Mouse (Mus musculus): Measurements from ENCODE around the gene Ptprn. TPM values are rescaled to one million over a fixed set of nuclear protein-coding genes. Genes with fewer than 3 reads are reported as not detected.

Gene Ptprn
- total and polyA plus RNA-seq, 3 experiments = not detected

GRCm38 (mm10) chr1:75261278-75261677, 3.0 kb downstream of the Ptprn start:
- H3K4me2 ChIP-seq (ENCODE audit: insufficient read depth, low read depth, poor library complexity, severe bottlenecking) = no peak overlapping the region
- DNase-seq (ENCODE audit: extremely low read depth) = no peak
- H3K4me1 ChIP-seq (ENCODE audit: control insufficient read depth in 1 of 2, insufficient read depth in 2 of 2) = no peaks in the 10 kb centered on the region
- dilution Hi-C loops (cut with MboI; ENCODE audit: extremely low pct_ligation_motif_present, extremely low pct_unique_long_range_greater_than_20kb, low sequenced_read_pairs) = no loop called here
- peaks cover 64% of the 10 kb centered on the region for H3K27me3 ChIP-seq (replicated peaks)
- H3K36me3 ChIP-seq (replicated peaks in 1 of 2; ENCODE audit: control insufficient read depth in 1 of 2, insufficient read depth in 1 of 2, low read length in 1 of 2) = no peaks in the 10 kb centered on the region
- no peak overlapping the region for H3K4me3 ChIP-seq (replicated peaks in 1 of 3; ENCODE audit: low read depth in 2 of 3, low read length in 2 of 3, poor library complexity in 1 of 3)
- H3K79me2 ChIP-seq (replicated peaks; ENCODE audit: control insufficient read depth, extremely low read depth, insufficient read depth, poor library complexity, severe bottlenecking) = no peaks in the 10 kb centered on the region
- H3K9ac ChIP-seq (ENCODE audit: insufficient read depth, low read depth) = no peak overlapping the region
- in situ Hi-C loops (cut with MboI; ENCODE audit: low pct_ligation_motif_present, low pct_unique_long_range_greater_than_20kb, low sequenced_read_pairs) = loop anchor here (25.0 kb wide), 1 partner anchor 324 kb away; the partner anchor contains the start of gene Cfap65
- H3K9me3 ChIP-seq (replicated peaks; ENCODE audit: low read length) = no peaks in the 10 kb centered on the region
- TF ChIP-seq IRF4 (IDR thresholded peaks at IDR 0.05; ENCODE audit: low read depth, low read length) (no peak), JUN (IDR thresholded peaks at IDR 0.05; ENCODE audit: insufficient read depth, low read depth, low read length) (no peak), E2F4 (IDR thresholded peaks at IDR 0.05; ENCODE audit: insufficient replicate concordance, low read depth, low read length) (no peak), MYC (IDR thresholded peaks at IDR 0.05; ENCODE audit: low read depth, low read length) (no peak), TCF12 (IDR thresholded peaks at IDR 0.05; ENCODE audit: low read depth, low read length) (no peak), MAFK (IDR thresholded peaks at IDR 0.05; ENCODE audit: insufficient replicate concordance, low read length) (no peak), MXI1 (IDR thresholded peaks at IDR 0.05; ENCODE audit: low read depth, low read length) (no peak), MAX (IDR thresholded peaks at IDR 0.05; ENCODE audit: low read length) (no peak), NRF1 (IDR thresholded peaks at IDR 0.05; ENCODE audit: low read depth, low read length) (no peak), HCFC1 (IDR thresholded peaks at IDR 0.05; ENCODE audit: low read depth, low read length) (no peak), CTCF (conservative IDR thresholded peaks at IDR 0.05 in 1 of 2, IDR thresholded peaks at IDR 0.05 in 1 of 2; ENCODE audit: low read depth in 2 of 2, low read length in 2 of 2) (no peak), POLR2AphosphoS2 (IDR thresholded peaks at IDR 0.05; ENCODE audit: low read depth, low read length) (no peak), JUND (conservative IDR thresholded peaks at IDR 0.05; ENCODE audit: low read depth, low read length) (no peak), ZKSCAN1 (IDR thresholded peaks at IDR 0.05; ENCODE audit: borderline replicate concordance, low read depth, low read length) (no peak), NELFE (IDR thresholded peaks at IDR 0.05; ENCODE audit: low read depth, low read length) (no peak), POLR2A (IDR thresholded peaks at IDR 0.05; ENCODE audit: low read depth, low read length) (no peak)
- H3K27ac ChIP-seq (ENCODE audit: insufficient read depth, low read depth) = no peak overlapping the region

GRCm38 (mm10) chr1:75255516-75256046, 8.7 kb downstream of the Ptprn start:
- DNase-seq (ENCODE audit: extremely low read depth) = no peak
- H3K4me3 ChIP-seq (replicated peaks in 1 of 3; ENCODE audit: low read depth in 2 of 3, low read length in 2 of 3, poor library complexity in 1 of 3) = no peak overlapping the region
- no peaks in the 10 kb centered on the region for H3K9me3 ChIP-seq (replicated peaks; ENCODE audit: low read length)
- no peaks in the 10 kb centered on the region for H3K79me2 ChIP-seq (replicated peaks; ENCODE audit: control insufficient read depth, extremely low read depth, insufficient read depth, poor library complexity, severe bottlenecking)
- TF ChIP-seq ETS1 (conservative IDR thresholded peaks at IDR 0.05; ENCODE audit: low read depth, low read length) = no peak
- no peak for TF ChIP-seq TBP (conservative IDR thresholded peaks at IDR 0.05; ENCODE audit: low read depth, low read length)
- TF ChIP-seq CHD1 (IDR thresholded peaks at IDR 0.05; ENCODE audit: low read depth, low read length) = no peak
- TF ChIP-seq JUN (IDR thresholded peaks at IDR 0.05; ENCODE audit: insufficient read depth, low read depth, low read length) = no peak
- TF ChIP-seq USF2 (conservative IDR thresholded peaks at IDR 0.05; ENCODE audit: low read depth, low read length) = no peak
- TF ChIP-seq ZC3H11A (IDR thresholded peaks at IDR 0.05; ENCODE audit: low read depth, low read length) = no peak
- no peak for TF ChIP-seq ZKSCAN1 (IDR thresholded peaks at IDR 0.05; ENCODE audit: borderline replicate concordance, low read depth, low read length)
- TF ChIP-seq POLR2A (IDR thresholded peaks at IDR 0.05; ENCODE audit: low read depth, low read length) = no peak
- H3K4me1 ChIP-seq (ENCODE audit: control insufficient read depth in 1 of 2, insufficient read depth in 2 of 2) = peaks cover 6 to 12% of the 10 kb centered on the region in 2 experiments
- dilution Hi-C loops (cut with MboI; ENCODE audit: extremely low pct_ligation_motif_present, extremely low pct_unique_long_range_greater_than_20kb, low sequenced_read_pairs) (no loop called here), in situ Hi-C loops (cut with MboI; ENCODE audit: low pct_ligation_motif_present, low pct_unique_long_range_greater_than_20kb, low sequenced_read_pairs) (loop anchor here (25.0 kb wide), 1 partner anchor 318 kb away; the partner anchor contains the start of gene Cfap65)
- H3K9ac ChIP-seq (ENCODE audit: insufficient read depth, low read depth) = no peak overlapping the region
- no peaks in the 10 kb centered on the region for H3K36me3 ChIP-seq (replicated peaks in 1 of 2; ENCODE audit: control insufficient read depth in 1 of 2, insufficient read depth in 1 of 2, low read length in 1 of 2)
- no peak overlapping the region for H3K4me2 ChIP-seq (ENCODE audit: insufficient read depth, low read depth, poor library complexity, severe bottlenecking)
- peaks cover 42% of the 10 kb centered on the region for H3K27me3 ChIP-seq (replicated peaks)
- H3K27ac ChIP-seq (ENCODE audit: insufficient read depth, low read depth) = no peak overlapping the region
